Mouse (Mus musculus): ENCODE measurements at regions not wholly inside any gene's neighbourhood (a gene's known extent, or its start where the extent isn't known, plus 50 kb on each side); places are given as distances from the start of the nearest gene placed in this dataset.

- TF ChIP-seq CTCF (IDR thresholded peaks at IDR 0.05; ENCODE audit: control insufficient read depth, insufficient read depth, insufficient replicate concordance, low read depth, low read length) (no peak), POLR2A (IDR thresholded peaks at IDR 0.05; ENCODE audit: control insufficient read depth, low read depth, low read length) (no peak)
Observed at GRCm38 (mm10) chr2:85278128-85278527, 61.0 kb downstream of the Olfr987 start.

Measured in testis, adult 2 months (tissue).